9 mouse cellular contexts compared by ENCODE assay signal in the genomic region with DNA sequence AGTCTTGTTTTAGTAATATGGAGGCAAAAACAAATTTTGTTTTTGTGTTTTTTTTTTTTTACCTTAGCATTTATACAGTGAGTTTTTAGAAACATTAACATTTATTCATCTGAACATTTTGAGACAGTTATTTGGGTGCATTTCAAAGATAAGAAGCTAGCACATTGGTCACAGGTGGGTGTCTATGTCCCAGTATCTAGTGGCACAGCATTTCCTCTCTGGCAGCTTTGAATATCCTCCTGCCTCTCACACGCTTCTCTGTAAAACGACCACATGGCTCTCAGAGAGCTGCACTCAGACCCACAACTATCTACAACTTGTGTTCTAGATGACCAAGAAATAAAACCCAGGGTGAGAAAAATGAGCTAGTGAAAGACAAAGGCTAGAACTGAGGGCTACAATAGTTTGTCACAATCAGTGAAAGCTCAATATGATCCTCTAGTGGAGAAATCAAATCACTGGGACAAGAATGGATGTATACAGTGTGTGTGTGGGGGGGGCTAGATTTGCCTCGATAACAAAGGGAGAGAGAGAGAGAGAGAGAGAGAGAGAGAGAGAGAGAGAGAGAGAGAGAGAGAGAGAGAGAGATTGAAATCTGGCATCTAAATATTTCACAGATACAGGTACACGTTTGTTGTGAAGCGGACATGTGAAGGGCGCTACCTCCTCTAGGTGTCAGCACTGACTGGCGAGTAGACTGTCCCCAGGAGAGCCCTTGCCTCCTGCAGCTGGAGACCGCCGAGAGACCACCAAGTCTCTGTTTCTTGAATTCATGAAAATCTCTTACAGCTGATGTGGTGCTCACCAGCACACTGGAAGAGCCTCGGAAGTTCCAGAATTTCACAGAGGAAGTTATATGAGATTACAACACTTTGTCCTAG. TPM values are rescaled to one million over a fixed set of nuclear protein-coding genes. Genes with fewer than 3 reads are reported as not detected.
A peak's percentile ranks its signal among the peaks of the same experiment; 100 is the strongest.
DNase-seq lines count a peak whose midpoint lies in the region; ATAC-seq and TF ChIP-seq lines count a peak whose summit lies in the region.
"Had no signal": no experiment of that assay in that cellular context is flagged by ENCODE, and none has a peak within 500 bp of the region (broad histone marks: within the 10 kb centered on the region; RNA-seq: fewer than 3 reads in every experiment).

No protein-coding gene starts in this region.

- no peak for ATAC-seq in liver, embryonic 13.5 days (ENCODE audit: low read depth)

- DNase-seq in heart, embryonic 10.5 days (ENCODE audit: low spot score): no peak
- DNase-seq in heart, postnatal 10 days: no peak
- DNase-seq in CH12.LX (ENCODE audit: extremely low read depth): peak; percentile 49
- peak; percentile 46 for DNase-seq in forelimb bud, embryonic 11.5 days (ENCODE audit: low read depth, low spot score)
- DNase-seq in liver, embryonic 13.5 days: no peak
- DNase-seq in retina, postnatal 1 day: peak; percentile 56
- no peak for DNase-seq in thymus, adult 2 months
- no peak for DNase-seq in layer of hippocampus, postnatal 36 days

- H3K4me3 ChIP-seq in heart, embryonic 10.5 days: peak overlapping the region; percentile 51
- peak overlapping the region in 2 of 3 experiments; percentile 25 to 46 for H3K4me3 ChIP-seq in CH12.LX (replicated peaks in 1 of 3; ENCODE audit: low read depth in 2 of 3, low read length in 2 of 3, poor library complexity in 1 of 3)
- no peak overlapping the region for H3K4me3 ChIP-seq in liver, embryonic 13.5 days (replicated peaks)
- no peak overlapping the region for H3K4me3 ChIP-seq in thymus, adult 2 months (ENCODE audit: control insufficient read depth, insufficient read depth, low read length)

- H3K4me2 ChIP-seq in CH12.LX (ENCODE audit: insufficient read depth, low read depth, poor library complexity, severe bottlenecking): peak overlapping the region; percentile 96
- peak overlapping the region; percentile 42 for H3K4me2 ChIP-seq in liver, embryonic 13.5 days

- intact Hi-C loops in heart, postnatal 10 days (cut with DNase I): loop anchor here (5.0 kb wide), 1 partner anchor 115 kb away; a partner anchor contains a TSS

- peaks cover 18% of the 10 kb centered on the region for H3K27me3 ChIP-seq in heart, embryonic 10.5 days (ENCODE audit: insufficient read depth, poor library complexity, severe bottlenecking)
- no peaks in the 10 kb centered on the region for H3K27me3 ChIP-seq in CH12.LX (replicated peaks)
- H3K27me3 ChIP-seq in liver, embryonic 13.5 days: peaks cover 20% of the 10 kb centered on the region
- no peaks in the 10 kb centered on the region for H3K27me3 ChIP-seq in thymus, adult 2 months (ENCODE audit: control insufficient read depth, insufficient read depth, low read length)

- no peaks in the 10 kb centered on the region for H3K36me3 ChIP-seq in heart, embryonic 10.5 days
- no peaks in the 10 kb centered on the region for H3K36me3 ChIP-seq in CH12.LX (replicated peaks in 1 of 2; ENCODE audit: control insufficient read depth in 1 of 2, insufficient read depth in 1 of 2, low read length in 1 of 2)
- H3K36me3 ChIP-seq in liver, embryonic 13.5 days: no peaks in the 10 kb centered on the region
- no peaks in the 10 kb centered on the region for H3K36me3 ChIP-seq in thymus, adult 2 months (ENCODE audit: control insufficient read depth, insufficient read depth, low read length)

- in situ Hi-C loops in CH12.LX (cut with MboI; ENCODE audit: low pct_ligation_motif_present, low pct_unique_long_range_greater_than_20kb, low sequenced_read_pairs): loop anchor here (10.0 kb wide), 1 partner anchor 248 kb away; no protein-coding TSS in a partner anchor

- 12% methylated on average over 10 of the region's 10 CpGs for WGBS in heart, embryonic 10.5 days
- 6% methylated on average over 10 of the region's 10 CpGs for WGBS in liver, embryonic 13.5 days (ENCODE audit: insufficient replicate concordance)
- WGBS in thymus, adult 2 months: 2% methylated on average over 10 of the region's 10 CpGs

- H3K27ac ChIP-seq in heart, embryonic 10.5 days: no peak overlapping the region
- no peak overlapping the region for H3K27ac ChIP-seq in CH12.LX (ENCODE audit: insufficient read depth, low read depth)
- no peak overlapping the region for H3K27ac ChIP-seq in liver, embryonic 13.5 days
- H3K27ac ChIP-seq in thymus, adult 2 months (ENCODE audit: control insufficient read depth, insufficient read depth, low read length): no peak overlapping the region

- 0 out of 2 replicates have a peak overlapping the region, but pooled peaks have one; percentile 11 for H3K9ac ChIP-seq in CH12.LX (ENCODE audit: insufficient read depth, low read depth)
- H3K9ac ChIP-seq in liver, embryonic 13.5 days: no peak overlapping the region

- no peak for TF ChIP-seq EP300 in CH12.LX (IDR thresholded peaks at IDR 0.05; ENCODE audit: low read length)

- TF ChIP-seq RAD21 in CH12.LX (IDR thresholded peaks at IDR 0.05; ENCODE audit: low read depth, low read length): peak; percentile 25

- TF ChIP-seq POLR2A in CH12.LX (IDR thresholded peaks at IDR 0.05; ENCODE audit: low read depth, low read length): no peak
- TF ChIP-seq POLR2A in thymus, adult 2 months (IDR thresholded peaks at IDR 0.05; ENCODE audit: control insufficient read depth, extremely low read depth, insufficient read depth, low read length, poor library complexity): no peak

- H3K79me2 ChIP-seq in CH12.LX (replicated peaks; ENCODE audit: control insufficient read depth, extremely low read depth, insufficient read depth, poor library complexity, severe bottlenecking): no peaks in the 10 kb centered on the region

- H3K4me1 ChIP-seq in heart, embryonic 10.5 days: peaks cover 10% of the 10 kb centered on the region; the same call in 1 of the 2 replicates
- H3K4me1 ChIP-seq in CH12.LX (ENCODE audit: control insufficient read depth in 1 of 2, insufficient read depth in 2 of 2): peaks cover 5 to 31% of the 10 kb centered on the region in 2 experiments; a peak in 2 of 4 replicates
- 0 out of 2 replicates have a peak, but pooled peaks cover 6% of the 10 kb centered on the region for H3K4me1 ChIP-seq in liver, embryonic 13.5 days (replicated peaks)
- H3K4me1 ChIP-seq in thymus, adult 2 months (replicated peaks; ENCODE audit: control insufficient read depth, insufficient read depth, low read length): no peaks in the 10 kb centered on the region

- peak in 1 of 2 experiments; percentile 61; a peak in 2 of 4 replicates for TF ChIP-seq CTCF in CH12.LX (conservative IDR thresholded peaks at IDR 0.05 in 1 of 2, IDR thresholded peaks at IDR 0.05 in 1 of 2; ENCODE audit: low read depth in 2 of 2, low read length in 2 of 2)
- TF ChIP-seq CTCF in thymus, adult 2 months (IDR thresholded peaks at IDR 0.05; ENCODE audit: borderline replicate concordance, control insufficient read depth, extremely low read depth, insufficient read depth, low read length, poor library complexity): no peak

- dilution Hi-C loops in CH12.LX (cut with MboI; ENCODE audit: extremely low pct_ligation_motif_present, extremely low pct_unique_long_range_greater_than_20kb, low sequenced_read_pairs): no loop called here

- H3K9me3 ChIP-seq in heart, embryonic 10.5 days: no peaks in the 10 kb centered on the region
- no peaks in the 10 kb centered on the region for H3K9me3 ChIP-seq in CH12.LX (replicated peaks; ENCODE audit: low read length)
- no peaks in the 10 kb centered on the region for H3K9me3 ChIP-seq in liver, embryonic 13.5 days (replicated peaks)

TF ChIP-seq in CH12.LX, 34 proteins besides CTCF, POLR2A, EP300 and RAD21:
- TF ChIP-seq MAX (IDR thresholded peaks at IDR 0.05; ENCODE audit: low read length) (0 out of 2 replicates have a peak, but pooled peaks have one; percentile 12), PAX5 (IDR thresholded peaks at IDR 0.05; ENCODE audit: low read length) (no peak), MYC (IDR thresholded peaks at IDR 0.05; ENCODE audit: low read depth, low read length) (peak; percentile 47; the same call in 1 of the 2 replicates)
TF ChIP-seq in CH12.LX: peak in this region for 2.

RNA-seq across cellular contexts. Expression of a gene that starts 1.1 kb away (rescaled TPM):
- not detected in 2 replicates for polyA plus RNA-seq in heart, embryonic 10.5 days (2016; fragmentation: Nextera tagmentation; extraction: Ambion mirVana)
- not detected for total RNA-seq in heart, postnatal 10 days (2021)
- total RNA-seq in CH12.LX (2012; rRNA removed): 0.47 TPM in 1 of 2 replicates, not detected in the other
- total RNA-seq in CH12.LX (2014; rRNA removed): 0.21 and 0.22 TPM in 2 replicates
- not detected in 2 replicates for polyA plus RNA-seq in CH12.LX (2012; ENCODE audit: insufficient read length, low read depth)
- polyA plus RNA-seq in liver, embryonic 13.5 days (2015; fragmentation: Nextera tagmentation; extraction: Ambion mirVana): not detected in 2 replicates
- 18.0 and 23.5 TPM in 2 replicates for polyA plus RNA-seq in thymus, adult 2 months (2012; rRNA removed)
- not detected for total RNA-seq in layer of hippocampus, postnatal 36 days (2021)
- total RNA-seq: ES-E14 had no signal

RNA-seq across cellular contexts. Expression of a gene that starts 11.6 kb away (rescaled TPM):
- 0.24 TPM in 1 of 2 replicates, not detected in the other for polyA plus RNA-seq in heart, embryonic 10.5 days (2016; fragmentation: Nextera tagmentation; extraction: Ambion mirVana)
- under 1 TPM; 0.69 to 0.74 TPM for total RNA-seq in heart, postnatal 10 days (2021)
- total RNA-seq in CH12.LX (2012; rRNA removed) (not detected in 2 replicates), CH12.LX (2014; rRNA removed) (not detected in 2 replicates)
- polyA plus RNA-seq in CH12.LX (2012; ENCODE audit: insufficient read length, low read depth): not detected in 2 replicates
- polyA plus RNA-seq in liver, embryonic 13.5 days (2015; fragmentation: Nextera tagmentation; extraction: Ambion mirVana): 0.78 and 1.5 TPM in 2 replicates
- 4.2 and 5.4 TPM in 2 replicates for polyA plus RNA-seq in thymus, adult 2 months (2012; rRNA removed)
- under 1 TPM; 0.37 to 0.68 TPM for total RNA-seq in layer of hippocampus, postnatal 36 days (2021)

RNA-seq across cellular contexts. Expression of a gene that starts 28.3 kb away (rescaled TPM):
- 28.1 and 34.1 TPM in 2 replicates for polyA plus RNA-seq in heart, embryonic 10.5 days (2016; fragmentation: Nextera tagmentation; extraction: Ambion mirVana)
- 10 to 100 TPM; 16.2 to 19.2 TPM for total RNA-seq in heart, postnatal 10 days (2021)
- 1.2 and 1.7 TPM in 2 replicates for total RNA-seq in CH12.LX (2012; rRNA removed)
- 5.5 and 5.7 TPM in 2 replicates for total RNA-seq in CH12.LX (2014; rRNA removed)
- polyA plus RNA-seq in CH12.LX (2012; ENCODE audit: insufficient read length, low read depth): 2.3 and 3.7 TPM in 2 replicates
- polyA plus RNA-seq in liver, embryonic 13.5 days (2015; fragmentation: Nextera tagmentation; extraction: Ambion mirVana): 9.7 and 10.0 TPM in 2 replicates
- polyA plus RNA-seq in thymus, adult 2 months (2012; rRNA removed): 23.5 and 32.5 TPM in 2 replicates
- total RNA-seq in layer of hippocampus, postnatal 36 days (2021): 10 to 100 TPM; 18.8 to 21.8 TPM

Comparison
In these comparisons a context has a peak if more than half of its experiments do, and no peak if none do; other contexts are left out.
1. DNase-seq: peak in CH12.LX (single experiment), forelimb bud, embryonic 11.5 days (single experiment) and retina, postnatal 1 day (single experiment); none in heart, embryonic 10.5 days (single experiment), heart, postnatal 10 days (0 of 2), liver, embryonic 13.5 days (single experiment), thymus, adult 2 months (single experiment) and layer of hippocampus, postnatal 36 days (0 of 2).
2. H3K4me3 ChIP-seq: peak in heart, embryonic 10.5 days (single experiment) and CH12.LX (2 of 3); none in liver, embryonic 13.5 days (single experiment) and thymus, adult 2 months (single experiment).
3. RNA of a gene that starts 1.1 kb away (polyA plus RNA-seq): 18.0 to 23.5 TPM in thymus, adult 2 months; not detected in CH12.LX, not detected in liver, embryonic 13.5 days and not detected in heart, embryonic 10.5 days; every median in the first group is over 10 times any median in the second.